Mouse (Mus musculus) testis, adult 2 months (tissue): ENCODE measurements at regions not wholly inside any gene's neighbourhood (a gene's known extent, or its start where the extent isn't known, plus 50 kb on each side); places are given as distances from the start of the nearest gene placed in this dataset.

Experiments
- H3K27ac ChIP-seq: fragments of 200-500 bp; 2 replicates; pipeline ENCODE4 v1.5.1; 2012; ENCODE audit warnings: low read depth, low read length; ENCODE audit not compliant: control insufficient read depth, insufficient read depth
- H3K27me3 ChIP-seq: fragments of 200-500 bp; 2 replicates; pipeline ENCODE4 v1.6.1; 2012; ENCODE audit warnings: mild to moderate bottlenecking, low read length, moderate library complexity; ENCODE audit not compliant: control insufficient read depth, insufficient read depth
- H3K36me3 ChIP-seq: fragments of 200-500 bp; 2 replicates; pipeline ENCODE4 v1.6.1; 2012; ENCODE audit warnings: mild to moderate bottlenecking, low read length; ENCODE audit not compliant: control insufficient read depth, insufficient read depth
- H3K4me1 ChIP-seq: fragments of 200-500 bp; 2 replicates; pipeline ENCODE4 v1.6.1; 2012; ENCODE audit warnings: low read length; ENCODE audit not compliant: control insufficient read depth, insufficient read depth
- H3K4me3 ChIP-seq: fragments of 200-500 bp; 2 replicates; pipeline ENCODE4 v1.5.1; 2012; ENCODE audit warnings: low read depth, mild to moderate bottlenecking, low read length, moderate library complexity, mixed read lengths; ENCODE audit not compliant: control insufficient read depth
- CTCF ChIP-seq: fragments of 200-500 bp; IDR thresholded peaks from 2 replicates; pipeline ENCODE4 v1.5.1; 2012; ENCODE audit warnings: low read depth, mild to moderate bottlenecking, inconsistent platforms, low read length, moderate library complexity; ENCODE audit not compliant: control insufficient read depth, insufficient read depth, insufficient replicate concordance
- POLR2A ChIP-seq: fragments of 200-500 bp; IDR thresholded peaks from 2 replicates; pipeline ENCODE4 v1.6.1; 2012; ENCODE audit warnings: low read depth, mild to moderate bottlenecking, inconsistent platforms, low read length, moderate library complexity; ENCODE audit not compliant: control insufficient read depth

- no peaks in the 10 kb centered on the region for H3K4me1 ChIP-seq
- no peaks in the 10 kb centered on the region for H3K27me3 ChIP-seq
- H3K36me3 ChIP-seq = no peaks in the 10 kb centered on the region
- no peak overlapping the region for H3K4me3 ChIP-seq
- H3K27ac ChIP-seq = no peak overlapping the region
- no peak for TF ChIP-seq POLR2A
- no peak for TF ChIP-seq CTCF
These were observed 100.8 kb upstream of the Lsm14a start for GRCm38 (mm10) chr7:34493892-34494291.

- peak; percentile 67; the same call in 1 of the 2 replicates for TF ChIP-seq CTCF
- no peak for TF ChIP-seq POLR2A
- Histone ChIP-seq H3K27ac (no peak overlapping the region; the same call in 1 of the 2 replicates), H3K27me3 (no peaks in the 10 kb centered on the region), H3K4me1 (peaks cover 7% of the 10 kb centered on the region; the same call in 1 of the 2 replicates), H3K36me3 (no peaks in the 10 kb centered on the region), H3K4me3 (peak overlapping the region; percentile 27)
These were observed 91.9 kb upstream of the Lsm14a start for GRCm38 (mm10) chr7:34484908-34485598.

GRCm38 (mm10) chr7:34483368-34483767, 90.3 kb upstream of the Lsm14a start:
- TF ChIP-seq CTCF (no peak), POLR2A (no peak)
- Histone ChIP-seq H3K4me1 (peaks cover 7% of the 10 kb centered on the region; the same call in 1 of the 2 replicates), H3K4me3 (no peak overlapping the region), H3K27ac (no peak overlapping the region), H3K27me3 (no peaks in the 10 kb centered on the region), H3K36me3 (no peaks in the 10 kb centered on the region)

GRCm38 (mm10) chr7:34480771-34481170, 87.7 kb upstream of the Lsm14a start:
- H3K4me3 ChIP-seq = peak overlapping the region; percentile 20
- TF ChIP-seq CTCF = no peak
- TF ChIP-seq POLR2A = no peak

GRCm38 (mm10) chr7:34471003-34471402, 77.9 kb upstream of the Lsm14a start:
- TF ChIP-seq POLR2A = no peak
- no peak for TF ChIP-seq CTCF
- no peak overlapping the region for H3K27ac ChIP-seq
- no peak overlapping the region for H3K4me3 ChIP-seq
- H3K27me3 ChIP-seq = no peaks in the 10 kb centered on the region
- no peaks in the 10 kb centered on the region for H3K4me1 ChIP-seq
- H3K36me3 ChIP-seq = no peaks in the 10 kb centered on the region

More at GRCm38 (mm10) chr7:34480771-34481170, 87.7 kb upstream of the Lsm14a start:
- peaks cover 7% of the 10 kb centered on the region; the same call in 1 of the 2 replicates for H3K4me1 ChIP-seq
- no peaks in the 10 kb centered on the region for H3K27me3 ChIP-seq
- H3K27ac ChIP-seq = no peak overlapping the region
- H3K36me3 ChIP-seq = no peaks in the 10 kb centered on the region

GRCm38 (mm10) chr7:34462069-34462468, 69.0 kb upstream of the Lsm14a start:
- no peaks in the 10 kb centered on the region for H3K36me3 ChIP-seq
- TF ChIP-seq POLR2A = no peak
- peak; percentile 65; the same call in 1 of the 2 replicates for TF ChIP-seq CTCF
- no peaks in the 10 kb centered on the region for H3K27me3 ChIP-seq
- H3K4me1 ChIP-seq = peaks cover 5% of the 10 kb centered on the region
- H3K27ac ChIP-seq = no peak overlapping the region
- H3K4me3 ChIP-seq = no peak overlapping the region

GRCm38 (mm10) chr7:34459834-34460495, 66.8 kb upstream of the Lsm14a start:
- Histone ChIP-seq H3K4me1 (peaks cover under 1% of the 10 kb centered on the region), H3K27me3 (no peaks in the 10 kb centered on the region), H3K27ac (no peak overlapping the region), H3K36me3 (no peaks in the 10 kb centered on the region), H3K4me3 (no peak overlapping the region)
- TF ChIP-seq CTCF (no peak), POLR2A (no peak)
